Mouse (Mus musculus): Measurements from ENCODE around the gene Gba. TPM values are rescaled to one million over a fixed set of nuclear protein-coding genes. Genes with fewer than 3 reads are reported as not detected.

Gba gene
- polyA plus RNA-seq, 1 experiment = 59.6 TPM

GRCm38 (mm10) chr3:89181749-89182500 is 20.8 kb upstream of the Gba start:
- Histone ChIP-seq H3K27me3 (ENCODE audit: control insufficient read depth, insufficient read depth, low read length) (no peaks in the 10 kb centered on the region), H3K4me3 (ENCODE audit: extremely low read depth, insufficient read depth, insufficient read length) (no peak overlapping the region), H3K36me3 (ENCODE audit: control insufficient read depth, insufficient read depth, low read length) (peaks cover 11% of the 10 kb centered on the region), H3K4me1 (ENCODE audit: control insufficient read depth, insufficient read depth, insufficient read length) (peaks cover 18% of the 10 kb centered on the region), H3K27ac (ENCODE audit: insufficient read depth, low read length) (no peak overlapping the region)
- TF ChIP-seq CTCF (IDR thresholded peaks at IDR 0.05; ENCODE audit: extremely low read depth, insufficient read depth, insufficient read length, insufficient replicate concordance) (no peak), POLR2A (IDR thresholded peaks at IDR 0.05; ENCODE audit: low read depth, low read length) (no peak)
- DNase-seq (ENCODE audit: low read depth in 1 of 2, low spot score in 2 of 2) = no peak
- WGBS = 92% methylated on average over 27 of the region's 27 CpGs

- Histone ChIP-seq H3K27me3 (ENCODE audit: control insufficient read depth, insufficient read depth, low read length) (no peaks in the 10 kb centered on the region), H3K27ac (ENCODE audit: insufficient read depth, low read length) (no peak overlapping the region), H3K4me1 (ENCODE audit: control insufficient read depth, insufficient read depth, insufficient read length) (peaks cover 25% of the 10 kb centered on the region), H3K36me3 (ENCODE audit: control insufficient read depth, insufficient read depth, low read length) (peaks cover 11% of the 10 kb centered on the region), H3K4me3 (ENCODE audit: extremely low read depth, insufficient read depth, insufficient read length) (no peak overlapping the region)
- TF ChIP-seq CTCF (IDR thresholded peaks at IDR 0.05; ENCODE audit: extremely low read depth, insufficient read depth, insufficient read length, insufficient replicate concordance) (no peak), POLR2A (IDR thresholded peaks at IDR 0.05; ENCODE audit: low read depth, low read length) (no peak)
- no peak for DNase-seq (ENCODE audit: low read depth in 1 of 2, low spot score in 2 of 2)
- 32% methylated on average over 7 of the region's 7 CpGs for WGBS
Observed at GRCm38 (mm10) chr3:89182531-89183057, 20.1 kb upstream of the Gba start.

- peak within 1 kb of the TSS; percentile 68 for H3K4me3 ChIP-seq (ENCODE audit: extremely low read depth, insufficient read depth, insufficient read length)
- peaks cover 11% of the 10 kb centered on the region for H3K36me3 ChIP-seq (ENCODE audit: control insufficient read depth, insufficient read depth, low read length)
- no peak for TF ChIP-seq POLR2A (IDR thresholded peaks at IDR 0.05; ENCODE audit: low read depth, low read length)
- no peak for TF ChIP-seq CTCF (IDR thresholded peaks at IDR 0.05; ENCODE audit: extremely low read depth, insufficient read depth, insufficient read length, insufficient replicate concordance)
- peaks cover 28% of the 10 kb centered on the region for H3K4me1 ChIP-seq (ENCODE audit: control insufficient read depth, insufficient read depth, insufficient read length)
- WGBS = 16% methylated on average over 38 of the region's 39 CpGs
- peak in 1 of 2 experiments; percentile 59 for DNase-seq (ENCODE audit: low read depth in 1 of 2, low spot score in 2 of 2)
- peak within 1 kb of the TSS; percentile 63 for H3K27ac ChIP-seq (ENCODE audit: insufficient read depth, low read length)
- no peaks in the 10 kb centered on the region for H3K27me3 ChIP-seq (ENCODE audit: control insufficient read depth, insufficient read depth, low read length)
Observed at GRCm38 (mm10) chr3:89183058-89183958, 19.4 kb upstream of the Gba start, which contains the start of gene Fam189b. Gene Fam189b, plus strand, starts transcription at chr3:89183143.

- peaks cover 11% of the 10 kb centered on the region for H3K36me3 ChIP-seq (ENCODE audit: control insufficient read depth, insufficient read depth, low read length)
- H3K4me3 ChIP-seq (ENCODE audit: extremely low read depth, insufficient read depth, insufficient read length) = peak overlapping the region; percentile 68; the same call in 1 of the 2 replicates
Observed at GRCm38 (mm10) chr3:89183959-89184315, 18.8 kb upstream of the Gba start.

GRCm38 (mm10) chr3:89187197-89187596 is 15.5 kb upstream of the Gba start:
- Histone ChIP-seq H3K36me3 (ENCODE audit: control insufficient read depth, insufficient read depth, low read length) (no peaks in the 10 kb centered on the region), H3K27me3 (ENCODE audit: control insufficient read depth, insufficient read depth, low read length) (no peaks in the 10 kb centered on the region), H3K4me3 (ENCODE audit: extremely low read depth, insufficient read depth, insufficient read length) (peak overlapping the region; percentile 61), H3K4me1 (ENCODE audit: control insufficient read depth, insufficient read depth, insufficient read length) (peaks cover 37% of the 10 kb centered on the region), H3K27ac (ENCODE audit: insufficient read depth, low read length) (peak overlapping the region; percentile 87)
- TF ChIP-seq POLR2A (IDR thresholded peaks at IDR 0.05; ENCODE audit: low read depth, low read length) = no peak
- TF ChIP-seq CTCF (IDR thresholded peaks at IDR 0.05; ENCODE audit: extremely low read depth, insufficient read depth, insufficient read length, insufficient replicate concordance) = no peak
- peak in 1 of 2 experiments; percentile 27 for DNase-seq (ENCODE audit: low read depth in 1 of 2, low spot score in 2 of 2)
- 45% methylated on average over 23 of the region's 23 CpGs for WGBS

More at GRCm38 (mm10) chr3:89183959-89184315, 18.8 kb upstream of the Gba start:
- Histone ChIP-seq H3K4me1 (ENCODE audit: control insufficient read depth, insufficient read depth, insufficient read length) (peaks cover 29% of the 10 kb centered on the region), H3K27ac (ENCODE audit: insufficient read depth, low read length) (peak overlapping the region; percentile 63; the same call in 1 of the 2 replicates), H3K27me3 (ENCODE audit: control insufficient read depth, insufficient read depth, low read length) (no peaks in the 10 kb centered on the region)
- DNase-seq (ENCODE audit: low read depth in 1 of 2, low spot score in 2 of 2) = no peak
- TF ChIP-seq CTCF (IDR thresholded peaks at IDR 0.05; ENCODE audit: extremely low read depth, insufficient read depth, insufficient read length, insufficient replicate concordance) (no peak), POLR2A (IDR thresholded peaks at IDR 0.05; ENCODE audit: low read depth, low read length) (no peak)
- 74% methylated on average over 6 of the region's 6 CpGs for WGBS

GRCm38 (mm10) chr3:89187690-89188477 is 14.8 kb upstream of the Gba start:
- Histone ChIP-seq H3K27me3 (ENCODE audit: control insufficient read depth, insufficient read depth, low read length) (no peaks in the 10 kb centered on the region), H3K4me1 (ENCODE audit: control insufficient read depth, insufficient read depth, insufficient read length) (peaks cover 37% of the 10 kb centered on the region), H3K36me3 (ENCODE audit: control insufficient read depth, insufficient read depth, low read length) (no peaks in the 10 kb centered on the region), H3K4me3 (ENCODE audit: extremely low read depth, insufficient read depth, insufficient read length) (peak overlapping the region; percentile 61), H3K27ac (ENCODE audit: insufficient read depth, low read length) (peak overlapping the region; percentile 87)
- DNase-seq (ENCODE audit: low read depth in 1 of 2, low spot score in 2 of 2) = peak in 1 of 2 experiments; percentile 47
- 31% methylated on average over 18 of the region's 18 CpGs for WGBS
- no peak for TF ChIP-seq CTCF (IDR thresholded peaks at IDR 0.05; ENCODE audit: extremely low read depth, insufficient read depth, insufficient read length, insufficient replicate concordance)
- no peak for TF ChIP-seq POLR2A (IDR thresholded peaks at IDR 0.05; ENCODE audit: low read depth, low read length)
